Mouse (Mus musculus) gastrocnemius, postnatal 36 days (tissue): ENCODE measurements around the gene Dpy19l3. TPM values are rescaled to one million over a fixed set of nuclear protein-coding genes. Genes with fewer than 3 reads are reported as not detected.

ENCODE experiments used
- DNase-seq, 2 experiments: peaks; one replicate each; pipeline ENCODE4 v3.0.0; 2022
- intact Hi-C: fragments of 180-260 bp; cut with DNase I; formaldehyde crosslinking; loops from one replicate; pipeline ENCODE4 v1.15.1; 2025
- total RNA-seq, 2 experiments: library from RNA; stranded (reverse); gene quantifications; 2 replicates each; pipeline ENCODE4 v1.2.3; 2021

The Dpy19l3 gene
- total RNA-seq, 2 experiments from 2014 or later, result 3.3 to 3.7 TPM

DNA sequence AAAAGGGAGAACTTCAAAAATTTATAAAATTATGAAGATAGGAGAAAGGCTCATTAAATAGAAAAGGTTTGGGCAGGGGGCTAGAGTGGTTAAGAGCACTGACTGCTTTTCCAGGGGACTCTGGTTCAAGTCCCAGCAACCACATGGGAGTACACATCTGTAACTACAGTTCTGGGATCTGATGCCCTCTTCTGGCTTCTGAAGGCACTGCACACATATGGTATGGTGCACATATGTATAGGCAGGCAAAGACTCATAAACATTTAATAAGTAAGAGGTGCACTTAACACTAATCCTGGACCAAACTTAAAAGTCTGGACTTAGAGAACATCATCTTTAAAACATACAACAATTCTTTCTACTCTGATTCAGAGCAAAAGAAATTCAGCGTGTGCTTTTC lies 56.2 kb downstream of the Dpy19l3 start:
- no peak for DNase-seq
- intact Hi-C loops, result no loop called here

DNA sequence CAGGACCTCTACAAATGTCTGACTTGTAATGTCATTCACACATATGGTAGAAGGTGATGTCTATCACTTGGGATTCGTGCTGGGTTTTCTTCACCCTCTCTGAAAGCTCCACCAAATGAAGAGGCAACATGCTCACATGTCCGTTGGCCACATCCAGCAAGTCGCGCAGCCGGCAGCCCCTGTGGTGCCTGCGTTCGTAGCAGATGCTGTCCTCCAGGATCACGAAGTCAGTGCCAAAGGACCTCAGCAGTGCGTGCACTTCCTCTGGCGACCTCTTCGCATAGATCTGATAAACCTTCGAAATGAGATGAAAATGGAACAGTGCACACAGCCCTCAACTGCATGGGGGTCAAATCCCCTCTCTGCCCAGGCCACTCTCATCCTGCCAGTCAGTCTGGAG lies 61.6 kb downstream of the Dpy19l3 start:
- DNase-seq, result no peak
- intact Hi-C loops, result loop anchor here (5.0 kb wide), 1 partner anchor 40 kb away; no protein-coding TSS in a partner anchor

GRCm38 (mm10) chr7:35692117-35692516 lies 62.1 kb downstream of the Dpy19l3 start:
- intact Hi-C loops, result loop anchor here (5.0 kb wide), 1 partner anchor 40 kb away; no protein-coding TSS in a partner anchor
- no peak for DNase-seq

GRCm38 (mm10) chr7:35688781-35689349 lies 65.4 kb downstream of the Dpy19l3 start:
- intact Hi-C loops, result loop anchor here (10.0 kb wide), 1 partner anchor 176 kb away; no protein-coding TSS in a partner anchor
- no peak for DNase-seq

DNA sequence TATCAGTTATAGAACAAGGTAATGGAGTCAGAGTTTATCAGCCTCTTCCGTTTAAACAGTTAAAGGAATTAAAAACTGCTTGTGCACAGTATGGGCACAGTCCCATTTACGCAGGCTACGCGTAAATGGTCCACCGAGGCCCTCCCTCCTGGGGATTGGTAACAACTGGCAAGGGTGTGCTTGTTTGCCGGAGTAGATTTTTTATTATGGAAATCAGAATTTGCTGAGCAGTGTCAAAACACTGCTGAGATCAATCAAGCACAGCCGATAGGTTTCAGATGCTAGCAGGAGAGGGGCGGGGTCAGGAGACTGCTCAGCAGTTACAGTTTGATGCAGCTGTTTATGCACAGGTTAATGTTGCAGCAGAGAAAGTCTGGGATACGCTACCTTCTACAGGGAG lies 66.0 kb downstream of the Dpy19l3 start:
- intact Hi-C loops, result loop anchor here (10.0 kb wide), 1 partner anchor 177 kb away; no protein-coding TSS in a partner anchor

GRCm38 (mm10) chr7:35687229-35687628 lies 67.0 kb downstream of the Dpy19l3 start:
- intact Hi-C loops, result loop anchor here (10.0 kb wide), 1 partner anchor 178 kb away; no protein-coding TSS in a partner anchor
- DNase-seq, result no peak

More for the DNA sequence above, 66.0 kb downstream of the Dpy19l3 start:
- no peak for DNase-seq

DNA sequence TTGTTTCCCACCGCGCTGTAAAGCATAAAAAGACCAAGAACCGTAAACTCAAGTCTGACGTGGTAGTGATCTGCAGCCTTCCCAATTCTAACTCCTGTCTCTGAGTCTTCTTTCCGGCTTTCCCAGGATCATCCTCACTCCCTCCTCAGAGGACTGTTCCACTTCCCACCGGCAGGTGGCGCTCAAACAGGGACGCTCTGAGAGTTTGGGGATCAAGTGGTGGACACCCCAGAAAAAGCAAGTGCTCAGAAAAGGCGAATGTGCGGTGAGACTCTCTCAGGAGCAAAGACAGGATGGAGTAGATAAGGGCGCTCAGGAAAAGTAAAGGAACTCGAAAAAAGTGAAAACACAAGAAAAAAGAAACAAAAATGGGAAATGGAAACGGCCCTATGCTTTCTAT lies 67.5 kb downstream of the Dpy19l3 start:
- peak; percentile 40 to 54 for DNase-seq
- intact Hi-C loops, result loop anchor here (10.0 kb wide), 1 partner anchor 178 kb away; no protein-coding TSS in a partner anchor

- DNase-seq, result peak; percentile 17 to 23
- intact Hi-C loops, result loop anchor here (10.0 kb wide), 1 partner anchor 179 kb away; no protein-coding TSS in a partner anchor
These were observed 68.0 kb downstream of the Dpy19l3 start for GRCm38 (mm10) chr7:35686216-35686615.

- DNase-seq, result no peak
These were observed 70.7 kb downstream of the Dpy19l3 start for GRCm38 (mm10) chr7:35683409-35684122.

GRCm38 (mm10) chr7:35681559-35681958 lies 72.7 kb downstream of the Dpy19l3 start:
- intact Hi-C loops, result loop anchor here (10.0 kb wide), 1 partner anchor 183 kb away; no protein-coding TSS in a partner anchor
- no peak for DNase-seq

More at GRCm38 (mm10) chr7:35683409-35684122, 70.7 kb downstream of the Dpy19l3 start:
- intact Hi-C loops, result loop anchor here (10.0 kb wide), 1 partner anchor 181 kb away; no protein-coding TSS in a partner anchor

GRCm38 (mm10) chr7:35678976-35679375 lies 75.3 kb downstream of the Dpy19l3 start:
- DNase-seq, result no peak
- intact Hi-C loops, result no loop called here

- no peak for DNase-seq
- intact Hi-C loops, result no loop called here
These were observed 85.9 kb downstream of the Dpy19l3 start for GRCm38 (mm10) chr7:35668066-35669041.

DNA sequence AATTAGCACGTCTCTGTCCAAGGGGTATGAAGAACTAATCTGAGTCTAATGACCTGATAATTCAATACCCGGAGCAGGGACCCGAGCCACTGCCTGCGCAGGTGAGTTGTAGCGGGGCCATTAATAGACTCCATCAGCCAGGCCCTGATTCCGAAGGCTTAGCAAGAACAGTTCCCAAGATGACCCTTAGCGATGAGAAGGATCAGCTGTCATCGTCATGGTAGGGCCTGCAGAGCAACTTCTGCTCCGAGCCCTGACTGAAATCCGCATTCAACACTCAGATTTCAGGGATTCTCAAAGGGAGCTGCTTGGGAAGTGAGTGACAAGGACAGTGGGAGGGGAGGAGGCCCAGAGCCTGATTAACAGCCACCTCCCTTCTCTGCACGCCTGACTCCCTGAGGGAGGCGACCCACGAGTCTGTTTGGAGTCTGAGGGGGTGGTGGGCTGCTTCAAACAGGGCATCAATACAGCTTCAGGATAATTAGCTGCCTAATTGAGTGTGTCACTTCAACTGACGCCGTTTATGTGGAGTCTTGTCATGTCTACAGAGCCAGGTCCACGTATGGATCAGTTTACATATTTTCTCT lies 90.4 kb downstream of the Dpy19l3 start:
- no peak for DNase-seq
- intact Hi-C loops, result no loop called here

- DNase-seq, result no peak
These were observed 95.1 kb downstream of the Dpy19l3 start for GRCm38 (mm10) chr7:35659173-35659572.

GRCm38 (mm10) chr7:35657829-35658228 lies 96.4 kb downstream of the Dpy19l3 start:
- DNase-seq, result no peak
- intact Hi-C loops, result no loop called here

More at GRCm38 (mm10) chr7:35659173-35659572, 95.1 kb downstream of the Dpy19l3 start:
- intact Hi-C loops, result no loop called here

GRCm38 (mm10) chr7:35651583-35652270 lies 102.5 kb downstream of the Dpy19l3 start:
- intact Hi-C loops, result no loop called here
- no peak for DNase-seq

DNA sequence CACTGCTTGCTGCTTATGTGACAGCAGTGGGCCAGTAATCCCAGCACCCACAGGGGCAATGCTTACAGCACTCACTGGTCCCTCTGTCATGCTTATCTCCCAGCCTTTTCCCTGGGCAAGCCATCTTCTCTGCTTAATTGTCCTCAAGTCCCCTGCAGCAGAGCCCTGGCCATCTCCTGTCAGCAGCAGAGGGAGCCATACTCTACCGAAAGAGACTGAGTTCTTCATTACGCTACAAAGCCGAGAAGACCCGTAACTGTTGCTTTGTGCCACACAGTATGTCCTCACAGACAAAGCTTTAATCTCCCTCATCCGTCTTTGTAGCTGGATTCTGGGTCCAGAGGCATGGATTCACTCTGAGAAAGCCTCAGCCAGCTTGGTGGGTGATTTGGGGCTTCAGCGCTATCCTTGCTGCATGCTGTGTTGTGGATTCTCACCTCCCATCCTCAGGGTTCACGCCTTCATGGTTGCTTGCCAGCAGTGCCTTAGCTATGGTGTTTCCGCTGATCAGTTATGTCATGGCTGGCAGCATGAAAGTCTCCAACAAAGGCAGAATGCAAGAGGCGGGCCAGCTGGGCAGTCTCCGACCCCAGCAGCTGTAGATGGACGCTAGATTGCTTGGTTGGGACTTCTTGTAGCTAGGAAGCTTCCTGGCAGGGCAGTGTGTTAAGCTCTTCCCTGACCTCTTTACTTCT lies 103.4 kb downstream of the Dpy19l3 start:
- DNase-seq, result no peak
- intact Hi-C loops, result no loop called here

- peak; percentile 36 to 40 for DNase-seq
- intact Hi-C loops, result no loop called here
These were observed 105.2 kb downstream of the Dpy19l3 start for GRCm38 (mm10) chr7:35649071-35649470.
